Mouse (Mus musculus) common myeloid progenitor, adult 5-6 weeks (primary cell): ENCODE data around the gene Igf1r. TPM values are rescaled to one million over a fixed set of nuclear protein-coding genes. Genes with fewer than 3 reads are reported as not detected.
A peak's percentile ranks its signal among the peaks of the same experiment; 100 is the strongest.

Source experiments
- ATAC-seq: replicated peaks from 2 replicates; pipeline ENCODE4 v1.8.0; 2016; ENCODE audit warnings: low read depth, mild to moderate bottlenecking, moderate TSS enrichment, inconsistent platforms; ENCODE audit not compliant: poor library complexity, severe bottlenecking
- total RNA-seq: library from RNA; stranded (forward); fragments of 200-1000, 187-1606 nt; gene quantifications from 2 replicates; pipeline ENCODE4 v1.2.3, GENCODE M21; 2017

Gene Igf1r
- total RNA-seq, 1 experiment from 2014 or later = 31.7 TPM

DNA sequence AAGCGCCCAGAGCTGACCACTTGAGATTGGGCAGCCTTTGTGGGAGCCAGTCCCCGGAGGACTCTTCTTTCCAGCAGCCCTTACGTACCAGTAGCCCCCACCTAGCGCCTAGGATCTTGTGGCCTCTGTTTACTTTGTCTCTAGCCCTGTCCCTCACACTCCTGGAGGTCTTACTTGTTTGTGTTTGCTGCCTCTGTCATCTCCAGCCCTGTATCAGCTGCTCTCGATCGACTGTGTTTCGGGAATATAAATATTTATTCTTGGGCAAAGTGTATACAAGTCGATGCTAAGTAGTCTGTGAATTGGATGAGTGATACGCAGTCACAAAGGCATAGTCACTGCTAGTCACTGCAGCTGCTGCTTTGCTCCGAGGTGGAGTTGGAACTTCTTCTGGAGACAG lies 147.8 kb downstream of the Igf1r start:
- no peak for ATAC-seq

DNA sequence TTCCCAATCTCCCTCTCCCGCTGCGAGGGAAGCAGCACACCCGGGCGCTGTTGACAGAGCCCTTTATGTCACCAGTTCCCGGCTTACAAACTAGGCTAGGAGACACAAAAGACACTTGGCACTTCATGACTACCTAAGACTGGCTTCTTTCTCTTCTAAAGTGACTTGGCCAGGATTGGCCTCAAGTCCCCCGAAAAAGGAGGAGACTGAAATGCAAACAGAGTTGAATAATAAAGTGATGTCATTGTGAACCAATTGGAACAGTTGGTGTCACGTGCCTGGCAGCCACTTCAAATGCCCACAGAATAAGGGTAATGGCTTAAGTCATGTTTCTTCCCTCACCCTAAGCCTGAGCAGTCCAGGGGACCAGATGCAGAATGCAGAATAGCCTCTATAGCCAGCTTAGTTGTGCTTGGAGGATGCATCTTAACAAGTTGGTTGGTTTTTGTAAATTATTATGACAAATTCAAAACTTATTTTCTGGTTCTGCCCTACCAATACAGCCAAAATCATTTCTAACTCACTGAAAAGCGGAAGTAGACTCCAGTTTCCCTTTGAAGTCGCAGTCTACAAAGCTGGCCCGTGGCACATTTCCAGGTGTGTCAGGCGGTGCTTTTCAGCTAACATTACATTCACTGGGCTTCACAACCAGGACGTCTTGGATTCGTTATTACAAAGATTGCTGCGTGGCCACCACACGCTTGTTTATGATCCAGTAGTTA lies 150.0 kb downstream of the Igf1r start:
- ATAC-seq = peak; percentile 69

DNA sequence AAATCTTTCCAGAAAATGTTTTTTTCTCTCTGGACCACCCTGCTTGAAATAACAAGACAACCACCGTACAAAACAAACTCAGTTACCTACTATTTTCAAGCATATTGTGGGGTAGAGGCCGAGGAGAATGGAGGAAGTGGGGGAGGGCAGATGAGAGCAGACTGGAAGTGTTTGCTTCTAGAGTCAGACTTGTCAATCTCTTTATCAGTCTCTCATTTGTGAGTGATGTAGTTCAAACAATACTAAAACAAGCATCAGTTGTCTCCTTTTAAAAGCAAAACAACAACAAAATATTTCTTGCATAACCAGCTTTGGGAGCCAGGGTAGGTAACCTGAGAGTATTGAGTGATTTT lies 150.5 kb downstream of the Igf1r start:
- no peak for ATAC-seq

DNA sequence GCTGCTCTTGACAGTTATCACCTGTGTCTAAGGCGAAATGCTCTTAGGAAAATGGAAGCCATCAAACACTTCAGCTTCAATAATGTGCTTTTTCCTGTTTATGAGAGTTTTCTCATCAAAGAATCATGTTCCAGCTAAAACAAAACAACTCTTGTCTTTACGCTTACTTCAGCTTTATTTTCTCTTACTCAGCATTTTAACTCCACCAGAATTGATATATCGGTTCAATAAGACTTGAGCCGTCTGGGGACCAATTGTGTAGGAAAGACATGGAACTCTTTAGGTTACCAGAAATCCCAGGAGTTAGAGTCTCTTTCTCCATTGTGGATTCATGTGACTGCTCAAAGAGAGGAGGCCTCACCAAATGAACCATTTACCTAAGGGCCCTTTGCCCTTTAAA lies 158.9 kb downstream of the Igf1r start:
- no peak for ATAC-seq

DNA sequence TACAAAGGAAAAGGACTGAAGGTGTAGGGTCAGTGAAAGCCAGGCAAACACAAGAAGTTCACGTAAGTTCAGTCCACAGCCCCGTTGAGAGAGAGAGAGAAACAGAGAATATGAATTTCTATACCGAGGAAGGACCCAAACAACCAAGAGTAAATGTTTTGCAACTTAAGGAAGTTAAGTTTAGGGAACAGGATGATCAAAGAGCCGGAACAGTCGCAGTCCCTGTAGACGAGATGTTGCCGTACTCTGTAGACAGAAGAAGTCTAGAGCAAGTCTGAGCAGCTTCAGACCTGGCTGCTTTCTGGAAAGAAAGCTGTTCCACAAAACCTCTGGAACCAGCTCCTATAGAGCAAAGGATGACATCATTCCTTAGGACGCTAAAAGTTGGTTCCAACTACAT lies 160.0 kb downstream of the Igf1r start:
- peak; percentile 42 for ATAC-seq

DNA sequence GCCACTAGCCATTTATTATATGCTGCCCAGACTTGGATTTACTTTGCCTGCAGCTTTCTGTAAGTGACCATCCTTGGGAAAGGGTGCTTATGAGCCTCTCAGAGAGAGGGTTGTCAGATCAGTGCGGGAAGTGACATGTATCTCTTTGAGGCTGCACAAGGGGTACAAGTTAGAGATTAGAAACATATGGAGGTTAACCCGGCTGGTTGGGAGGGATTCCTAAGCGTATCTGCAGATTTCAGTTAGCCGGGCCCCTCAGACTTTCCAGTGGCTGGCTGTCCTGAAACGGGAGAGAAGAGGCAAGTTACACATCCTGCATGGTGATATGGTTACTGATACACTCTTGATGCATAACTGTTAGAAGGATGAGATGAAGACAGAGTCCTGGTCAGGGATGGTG lies 161.7 kb downstream of the Igf1r start:
- no peak for ATAC-seq

DNA sequence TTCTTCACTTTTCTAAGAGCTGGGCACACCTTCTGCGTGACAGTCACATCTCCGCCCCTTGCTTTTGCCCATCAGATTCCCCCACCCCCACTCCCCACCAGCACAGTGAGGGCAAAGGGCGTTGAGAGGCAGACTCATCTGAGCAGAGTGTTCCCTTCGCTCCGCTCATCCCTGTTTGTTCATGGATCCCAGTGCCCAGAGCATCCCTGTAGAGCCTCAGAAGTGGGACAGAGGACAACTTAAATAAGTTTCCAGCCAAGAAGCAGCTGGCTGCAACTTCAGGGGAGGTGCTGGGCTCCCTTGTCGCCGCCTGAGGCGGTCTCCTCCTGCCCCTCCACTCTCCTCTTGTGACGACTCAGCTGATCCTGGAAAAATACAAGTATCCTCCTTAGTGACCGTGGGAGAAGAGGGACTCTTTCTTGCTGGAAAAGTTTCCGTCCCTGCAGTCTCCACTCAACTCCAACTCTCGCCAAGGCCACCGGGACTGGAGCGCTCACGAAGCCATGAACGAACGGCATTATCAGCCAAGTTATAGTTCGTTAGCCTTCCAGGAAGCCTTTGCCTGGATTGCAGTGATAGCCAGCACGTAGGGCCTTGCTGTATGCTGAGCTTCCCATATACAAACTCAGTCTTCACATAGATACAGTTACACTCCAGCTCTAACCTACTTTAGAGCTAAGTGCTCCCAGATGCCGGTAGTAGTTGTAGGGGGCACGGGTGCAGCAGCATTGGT lies 162.5 kb downstream of the Igf1r start:
- no peak for ATAC-seq

DNA sequence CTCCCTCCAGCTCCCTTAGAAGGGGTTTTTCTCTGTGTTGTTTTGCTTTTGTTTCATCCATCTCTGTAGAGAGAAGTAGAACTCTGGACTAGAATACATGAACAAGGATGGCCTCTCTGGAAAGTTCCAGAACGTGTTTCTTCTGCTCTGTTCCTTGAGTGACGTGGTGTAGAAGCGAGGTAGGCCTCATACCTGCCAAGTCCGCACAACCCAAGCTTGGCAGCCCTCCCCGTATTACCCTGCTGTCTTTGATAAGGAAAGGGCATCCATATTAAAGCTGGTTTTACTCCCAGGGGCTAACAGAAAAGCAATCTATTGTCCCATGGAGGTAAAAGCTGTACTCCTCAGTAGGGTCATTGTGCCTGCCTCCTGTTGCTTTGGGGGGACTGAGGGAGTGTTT lies 164.9 kb downstream of the Igf1r start:
- ATAC-seq = no peak

DNA sequence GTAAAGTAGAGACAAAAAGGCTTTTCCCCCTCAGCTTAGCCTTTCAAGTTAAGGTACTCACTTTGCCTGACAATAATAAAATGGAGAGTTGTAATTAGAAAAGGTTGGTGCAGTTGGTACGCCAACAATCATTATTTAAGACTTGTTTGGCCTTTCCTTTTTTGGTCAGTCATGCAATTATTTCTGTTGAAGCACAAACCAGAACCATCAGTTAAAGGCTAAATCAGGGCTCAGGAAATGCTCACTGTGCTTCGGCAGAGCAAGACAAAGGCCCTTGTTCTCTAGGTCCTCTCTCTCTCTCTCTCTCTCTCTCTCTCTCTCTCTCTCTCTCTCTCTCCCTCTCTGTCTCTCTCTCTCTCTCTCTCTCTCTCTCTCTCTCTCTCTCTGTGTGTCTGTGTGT lies 165.4 kb downstream of the Igf1r start:
- no peak for ATAC-seq

DNA sequence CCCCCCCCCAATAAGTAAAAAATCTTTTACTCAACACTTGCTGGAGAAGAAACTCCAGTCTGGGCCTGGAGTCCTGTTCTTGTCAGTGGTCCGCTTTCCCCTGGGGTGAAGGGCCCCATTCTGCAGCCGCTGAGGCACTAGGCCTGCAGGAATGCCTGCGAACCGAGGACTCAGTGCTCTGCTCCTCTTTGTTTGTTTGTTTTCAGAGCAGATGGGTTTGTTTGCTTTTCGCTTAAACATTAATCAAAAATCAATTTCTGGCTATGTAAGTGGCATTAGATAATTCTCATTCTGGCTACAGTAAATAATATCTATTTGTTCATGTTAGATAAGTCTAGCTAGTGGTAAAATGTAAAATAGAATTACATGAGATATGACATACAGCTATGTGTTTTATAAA lies 167.0 kb downstream of the Igf1r start:
- ATAC-seq = no peak

DNA sequence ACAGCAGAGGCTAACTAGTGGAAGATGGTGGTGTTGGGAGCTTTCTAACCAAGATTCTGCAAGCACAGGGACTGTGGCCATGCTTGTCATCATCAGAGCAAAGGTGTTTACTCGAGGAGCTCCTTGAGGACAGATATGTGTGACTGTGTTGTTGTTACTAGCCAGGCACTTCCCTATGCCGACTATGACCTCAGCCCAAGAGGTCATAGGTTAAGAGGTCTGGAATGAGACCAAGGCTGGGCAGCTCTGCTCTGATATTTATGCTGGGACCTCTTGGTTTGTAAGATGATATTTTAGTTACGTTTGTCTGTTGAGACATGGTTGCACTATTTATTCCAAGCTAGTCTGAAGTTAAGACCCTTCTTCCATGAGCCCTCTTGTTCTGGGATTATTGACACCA lies 169.8 kb downstream of the Igf1r start:
- no peak for ATAC-seq

DNA sequence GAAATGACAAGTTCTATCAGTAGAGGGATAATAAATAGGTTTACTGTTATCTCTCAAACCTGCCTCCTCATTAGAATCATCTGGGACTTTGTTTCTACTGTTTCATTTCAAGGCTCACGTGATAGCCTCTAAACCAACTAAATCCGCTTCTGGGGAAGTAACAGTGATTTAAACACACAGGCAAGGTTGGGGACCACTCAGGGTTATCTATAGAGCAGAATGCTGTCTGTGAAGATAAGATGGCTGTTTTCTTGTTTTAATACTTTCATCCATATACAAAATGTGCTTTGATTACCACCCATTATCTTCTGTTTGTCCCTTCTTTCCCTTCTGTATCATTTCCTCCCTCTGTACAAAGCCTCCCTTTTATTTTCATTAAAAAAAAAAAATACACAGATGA lies 172.7 kb downstream of the Igf1r start:
- ATAC-seq = no peak

DNA sequence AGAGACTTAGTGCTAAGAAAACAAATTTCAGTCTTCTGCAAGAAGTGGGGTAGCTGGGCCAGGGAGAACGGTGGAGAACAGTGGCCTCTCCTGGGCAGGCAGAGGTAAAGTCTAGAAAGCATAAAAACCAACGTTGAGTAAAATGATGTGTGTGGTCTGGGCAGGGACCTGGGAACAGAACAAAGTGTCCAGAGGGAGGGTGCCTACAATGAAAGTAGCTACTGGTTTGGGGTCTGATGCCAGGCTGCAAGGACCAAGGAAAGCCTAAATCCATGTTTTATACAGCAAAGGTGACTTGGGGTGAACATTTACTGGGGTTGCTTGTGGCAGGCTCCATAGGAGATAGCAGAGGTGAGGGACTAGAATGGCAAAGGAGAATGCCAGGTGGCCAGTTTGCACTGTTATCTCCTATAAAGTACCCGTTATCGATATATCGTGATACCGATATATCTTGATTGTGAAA lies 175.2 kb downstream of the Igf1r start:
- peak; percentile 40 for ATAC-seq

DNA sequence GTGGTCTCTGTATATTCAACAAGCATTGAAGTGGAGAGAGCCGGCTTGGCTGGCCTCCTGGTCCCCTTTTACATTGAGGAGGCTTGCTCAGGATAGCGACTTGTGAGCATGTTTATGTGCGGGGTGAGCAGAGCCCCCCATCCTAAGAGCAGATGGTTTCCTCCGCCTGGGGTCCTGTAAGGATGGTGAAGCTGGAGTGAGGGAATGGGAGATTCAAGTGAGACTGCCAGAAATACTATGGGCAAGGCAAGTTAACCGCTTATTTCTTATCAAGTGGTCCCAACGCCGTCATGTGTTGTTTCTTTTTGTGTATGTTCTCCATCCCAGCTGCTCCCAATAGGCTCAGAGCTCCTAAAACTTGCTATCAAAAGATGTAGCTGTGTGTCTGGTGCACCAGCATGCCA lies 175.6 kb downstream of the Igf1r start:
- ATAC-seq = no peak

DNA sequence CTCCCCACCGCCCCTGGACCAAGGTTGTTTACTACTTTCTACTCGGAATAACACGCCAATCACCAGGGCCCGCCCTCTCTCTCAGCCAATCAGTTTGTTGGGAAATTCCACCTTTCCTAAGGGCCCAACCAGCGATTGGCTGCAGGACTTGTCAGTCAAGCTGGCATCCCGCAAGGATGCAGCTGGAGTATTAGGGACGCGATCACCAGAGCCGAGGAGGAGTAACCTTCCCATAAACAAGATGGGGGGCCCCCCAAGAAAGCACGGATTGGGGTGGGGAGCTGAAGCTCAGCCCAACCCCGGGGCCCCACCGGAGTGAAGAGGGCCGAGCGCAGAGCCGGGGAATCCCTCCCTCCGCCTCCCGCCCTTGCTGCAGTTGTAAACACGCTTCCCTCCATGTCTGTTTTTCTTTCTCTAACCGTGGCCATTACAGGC lies 176.5 kb downstream of the Igf1r start:
- ATAC-seq = peak; percentile 69

DNA sequence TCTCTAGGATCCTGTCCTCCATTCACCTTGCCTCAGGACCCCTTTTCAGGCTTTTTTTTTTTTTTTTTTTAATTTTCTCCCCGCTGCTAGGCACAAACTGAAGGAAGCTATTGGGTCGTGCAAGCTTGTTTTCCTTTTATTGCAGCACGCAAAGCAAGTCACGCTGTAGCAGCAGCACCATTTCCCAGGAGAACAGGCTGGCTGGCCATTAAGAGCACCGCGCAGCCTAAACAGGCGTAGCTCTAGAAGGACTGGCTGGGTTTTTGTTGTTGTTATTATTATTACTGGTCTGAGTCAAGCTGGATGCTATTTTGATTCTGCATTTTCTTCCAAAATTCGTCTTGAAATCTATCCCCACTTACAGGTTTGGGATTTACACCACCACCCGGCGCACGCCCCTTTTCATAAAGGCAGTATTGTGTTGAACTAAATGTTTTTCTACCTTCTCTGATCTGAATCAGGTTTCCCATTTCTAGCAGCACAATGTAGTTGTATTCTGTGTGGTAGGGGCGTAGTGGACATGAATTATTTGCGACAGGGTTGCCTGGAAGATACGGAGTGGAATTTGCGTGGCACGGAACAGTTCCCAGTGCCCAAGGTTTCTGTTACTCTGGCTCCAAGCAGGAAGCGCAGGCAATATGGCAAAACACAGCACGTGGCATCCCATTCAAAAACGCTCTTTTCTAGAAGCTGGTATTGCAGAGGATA lies 177.1 kb downstream of the Igf1r start:
- peak; percentile 59 for ATAC-seq

DNA sequence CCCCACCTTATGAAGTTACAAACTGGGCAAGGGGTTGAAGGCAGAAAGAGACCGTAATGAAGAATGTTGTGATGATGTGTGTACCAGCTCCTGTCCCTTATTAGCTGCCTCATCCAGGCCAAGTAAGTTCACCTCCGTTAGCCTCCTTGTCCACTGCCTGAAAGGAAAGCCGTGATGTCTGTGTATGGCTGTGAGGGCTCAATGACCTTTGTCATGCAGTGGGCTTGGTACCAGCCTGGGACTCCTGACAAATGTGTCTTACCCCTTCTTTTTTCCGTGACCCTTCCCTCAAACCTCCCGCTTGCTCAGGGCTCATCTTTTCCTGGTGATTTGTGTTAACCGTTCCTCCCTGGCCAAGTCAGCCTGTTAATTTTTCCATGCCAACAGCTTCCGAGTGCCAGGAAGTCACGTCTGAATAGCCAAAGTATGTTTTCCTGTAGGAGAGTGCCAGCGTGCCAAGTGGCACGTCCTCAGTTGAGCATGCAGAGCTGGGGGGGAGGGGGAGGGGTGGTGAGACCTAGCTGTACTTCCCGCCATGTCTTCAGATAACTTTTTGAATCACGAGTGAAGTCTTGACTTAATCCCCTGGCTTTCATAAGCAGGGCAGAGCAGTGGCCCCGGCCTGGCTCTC lies 178.4 kb downstream of the Igf1r start:
- ATAC-seq = no peak

DNA sequence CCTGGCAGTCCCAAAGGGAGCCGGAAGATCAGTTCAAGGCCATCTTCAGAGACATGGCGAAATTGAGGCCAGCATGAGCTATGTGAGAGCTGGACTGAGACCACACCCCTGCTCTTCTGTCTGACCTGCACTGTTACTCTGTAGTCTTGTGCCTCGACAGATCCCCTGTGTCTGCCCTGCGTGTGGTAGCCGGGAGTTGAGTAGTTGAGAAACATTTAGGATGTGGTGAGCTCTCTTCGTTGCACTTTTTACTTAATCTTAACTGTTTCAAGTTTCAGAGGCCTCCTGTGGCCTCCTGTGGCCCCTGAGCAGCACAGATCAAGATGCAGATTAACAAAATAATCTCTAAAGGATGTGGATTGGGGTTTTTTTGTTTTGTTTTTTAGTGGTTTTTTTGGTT lies 181.1 kb downstream of the Igf1r start:
- ATAC-seq = peak; percentile 27

DNA sequence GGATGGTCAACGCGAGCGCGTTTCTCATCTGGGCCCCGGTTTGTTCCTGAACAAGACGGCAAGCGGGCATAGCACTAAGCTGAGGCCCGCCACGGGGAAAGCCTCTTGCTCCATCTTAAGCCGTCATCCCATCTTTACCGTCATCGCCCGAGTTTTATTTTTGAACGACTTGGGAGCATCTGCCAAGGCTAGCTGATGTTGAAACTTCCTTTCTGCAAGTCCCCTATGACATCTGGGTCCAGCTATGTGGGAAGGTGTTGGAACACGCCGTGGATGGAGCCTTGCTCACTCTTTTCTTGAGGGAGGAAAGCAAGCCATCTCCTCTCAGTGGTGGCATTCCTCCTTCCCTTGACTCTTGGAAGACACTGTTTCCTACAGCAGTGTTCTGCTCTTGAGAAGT lies 182.3 kb downstream of the Igf1r start:
- ATAC-seq = 0 out of 2 replicates have a peak, but pooled peaks have one; percentile 23

DNA sequence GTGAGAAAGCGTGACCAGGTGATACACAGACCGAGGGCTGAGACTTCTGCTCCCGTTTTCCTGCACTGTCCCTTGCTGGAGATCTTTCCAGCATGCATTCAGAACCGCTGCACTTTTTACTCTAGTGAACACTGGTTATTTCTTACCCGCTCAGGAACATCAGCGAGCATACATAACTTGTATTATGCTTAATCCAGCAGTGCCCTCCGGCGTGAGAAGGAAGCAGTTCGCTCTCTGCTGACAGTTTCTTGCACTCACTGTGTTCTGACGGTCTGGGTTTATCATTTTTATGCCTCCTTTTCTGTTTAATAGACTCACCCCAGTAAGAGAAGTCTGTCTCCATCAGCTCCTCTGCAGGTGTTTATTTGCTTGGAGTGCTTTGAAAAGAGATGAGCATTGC lies 183.4 kb downstream of the Igf1r start:
- no peak for ATAC-seq

DNA sequence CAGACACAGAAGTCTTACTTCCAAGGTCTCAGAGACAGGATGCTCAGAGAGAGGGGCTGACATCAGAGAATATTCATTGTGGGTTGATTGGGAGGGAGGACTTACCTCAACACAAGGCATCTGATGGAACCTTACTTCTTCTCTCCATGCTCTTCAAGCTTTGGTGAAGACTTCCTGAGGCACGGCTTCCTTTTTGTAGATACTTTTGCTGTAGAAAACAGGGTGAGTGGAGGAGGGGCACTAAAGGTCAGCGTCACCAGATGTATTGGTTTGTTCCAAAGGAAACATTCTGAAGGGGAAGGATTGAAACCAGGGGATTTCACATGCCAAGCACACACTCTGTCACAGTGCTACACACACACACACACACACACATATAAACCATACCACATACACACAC lies 186.8 kb downstream of the Igf1r start:
- ATAC-seq = 0 out of 2 replicates have a peak, but pooled peaks have one; percentile 9
